Mouse (Mus musculus) megakaryocyte-erythroid progenitor cell, adult 5-6 weeks (primary cell): ENCODE results near the gene Mbtd1. TPM values are rescaled to one million over a fixed set of nuclear protein-coding genes. Genes with fewer than 3 reads are reported as not detected.

ENCODE experiments used
- ATAC-seq: replicated peaks from 2 replicates; pipeline ENCODE4 v1.8.0; 2016; ENCODE audit warnings: mild to moderate bottlenecking, inconsistent platforms; ENCODE audit not compliant: severe bottlenecking, poor library complexity, low FRiP score, low TSS enrichment
- total RNA-seq, 2 experiments: library from RNA; stranded (forward) in 1 of 2; stranded (reverse) in 1 of 2; fragments of 200-1000, 215-1000 nt in 1 of 2; fragments of >200 nt in 1 of 2; fragmentation: Nextera tagmentation in 1 of 2; gene quantifications; 2 replicates each; pipeline ENCODE4 v1.2.3; 2014 to 2017

Mbtd1 gene
- total RNA-seq, 2 experiments from 2014 or later = 41.8 to 65.7 TPM

GRCm38 (mm10) chr11:93979502-93980049 lies 93.9 kb downstream of the Mbtd1 start:
- no peak for ATAC-seq

GRCm38 (mm10) chr11:93984619-93985018 lies 99.0 kb downstream of the Mbtd1 start:
- ATAC-seq = no peak

- ATAC-seq = no peak
Measured at GRCm38 (mm10) chr11:93985265-93985664, 99.6 kb downstream of the Mbtd1 start.

DNA sequence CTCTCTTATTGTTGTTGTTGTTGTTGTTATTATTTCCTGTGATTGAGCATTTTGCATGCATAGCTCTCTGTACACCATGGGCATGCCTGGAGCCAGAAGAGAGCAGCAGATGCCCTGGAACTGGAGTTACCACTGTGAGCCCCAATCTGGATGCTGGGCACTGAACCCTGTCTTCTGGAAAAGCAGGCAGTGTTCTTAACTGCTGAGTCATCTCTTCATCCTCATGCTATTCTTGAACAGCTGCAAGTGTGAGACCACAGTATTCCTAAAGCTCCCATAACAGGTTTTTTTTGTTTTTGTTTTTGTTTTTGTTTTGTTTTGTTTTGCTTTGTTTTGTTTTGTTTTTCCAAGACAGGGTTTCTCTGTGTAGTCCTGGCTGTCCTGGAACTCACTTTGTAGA lies 100.6 kb downstream of the Mbtd1 start:
- ATAC-seq = no peak

- no peak for ATAC-seq
Measured at GRCm38 (mm10) chr11:93987026-93987425, 101.4 kb downstream of the Mbtd1 start.

DNA sequence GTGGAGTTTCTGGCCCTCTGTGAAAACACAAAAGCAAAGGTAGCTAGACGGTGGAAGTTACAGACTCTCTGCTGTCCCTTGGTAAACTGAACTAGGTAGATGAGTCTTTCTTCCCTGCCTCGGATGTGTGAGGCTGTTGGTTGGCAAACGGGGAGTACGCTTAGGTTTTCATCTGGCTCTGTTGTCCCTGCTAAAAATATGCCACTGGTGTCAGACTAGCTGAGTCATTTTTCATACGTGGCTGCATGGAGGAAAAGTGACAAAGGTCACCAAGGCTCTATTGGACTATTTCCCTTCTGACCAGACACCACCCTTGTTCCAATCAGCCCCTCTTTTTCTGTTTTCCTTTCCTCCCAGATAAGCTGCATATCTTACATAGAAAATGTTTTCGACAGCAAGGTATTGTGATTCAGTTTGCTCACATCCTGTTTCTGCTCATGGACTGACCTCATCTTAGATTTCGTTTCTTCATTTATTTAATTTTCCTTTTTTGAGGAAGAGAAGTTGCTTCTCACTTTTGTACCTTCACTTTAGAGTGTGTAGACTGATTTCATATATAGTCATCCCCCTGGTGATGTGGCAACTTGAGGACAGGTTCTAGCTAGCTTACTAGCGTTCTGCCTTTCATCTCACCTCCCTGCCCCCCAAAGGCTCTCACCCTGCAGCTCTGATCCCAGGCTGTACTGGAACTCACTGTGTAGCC lies 102.1 kb downstream of the Mbtd1 start:
- ATAC-seq = peak; percentile 39

DNA sequence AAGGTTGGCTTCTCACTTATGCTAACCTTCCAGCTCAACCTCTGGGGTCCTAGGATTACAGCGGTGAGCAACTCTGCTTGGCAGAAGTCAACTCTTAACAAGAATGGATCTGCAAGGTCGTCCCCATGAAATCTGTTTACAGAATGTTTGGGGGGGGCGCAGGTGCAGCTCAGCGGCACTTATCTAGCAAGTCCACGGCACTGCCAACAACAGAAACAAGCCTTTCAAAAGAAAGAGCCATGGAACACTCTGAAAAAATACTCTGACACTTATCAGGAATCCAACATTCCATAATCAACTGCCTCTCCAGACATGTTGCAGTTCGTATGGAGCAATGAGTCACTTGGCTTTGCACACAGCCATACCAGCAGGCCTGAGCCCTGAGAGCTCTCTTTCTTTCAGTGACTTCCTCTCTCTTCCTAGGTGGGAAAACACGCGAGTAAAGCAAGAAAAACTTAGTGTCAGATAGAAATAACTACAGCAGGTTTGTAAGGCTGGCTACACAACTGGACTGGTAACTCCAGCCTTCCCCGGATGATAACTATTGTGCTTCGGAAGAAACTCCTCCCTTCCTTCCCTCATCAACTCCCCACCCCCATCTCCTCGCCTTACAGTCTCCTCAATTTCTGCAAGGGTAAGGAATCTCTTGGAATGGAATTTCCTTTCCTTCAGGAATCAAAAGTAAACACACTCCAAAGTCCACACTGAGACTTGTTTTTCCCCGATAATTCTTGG lies 102.8 kb downstream of the Mbtd1 start:
- ATAC-seq = no peak

- no peak for ATAC-seq
Measured at GRCm38 (mm10) chr11:93994531-93994930, 108.9 kb downstream of the Mbtd1 start.

- ATAC-seq = peak; percentile 90
Measured at GRCm38 (mm10) chr11:93995111-93995719, 109.6 kb downstream of the Mbtd1 start.

DNA sequence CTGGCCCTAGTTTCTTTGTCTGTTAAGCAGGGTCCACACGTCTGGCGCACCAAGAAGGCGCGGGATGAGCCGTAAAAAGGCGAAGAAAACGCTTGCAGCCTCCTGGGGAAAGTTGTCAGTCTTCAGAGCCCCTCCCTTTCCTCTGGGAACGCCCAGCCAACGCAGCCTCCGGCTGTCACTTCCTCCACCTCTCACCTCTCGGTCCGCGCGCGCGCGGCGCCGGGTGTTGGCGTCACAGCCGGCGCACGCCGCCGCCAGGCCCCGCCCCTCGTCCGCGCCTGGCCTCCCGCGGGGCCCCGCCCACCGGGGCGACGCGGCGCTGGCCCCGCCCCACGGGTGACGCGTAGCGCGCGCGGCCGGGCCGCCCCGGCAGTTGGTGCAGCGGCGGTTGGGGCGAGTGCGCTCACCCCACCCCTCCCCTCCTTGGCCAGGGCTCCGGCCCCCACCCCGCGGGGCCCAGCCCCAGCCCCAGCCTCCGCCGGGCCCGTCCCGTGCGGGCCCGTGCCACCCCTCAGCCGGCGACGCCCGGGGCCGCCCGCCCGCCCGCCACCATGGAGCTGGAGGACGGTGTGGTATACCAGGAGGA lies 110.2 kb downstream of the Mbtd1 start, which contains the start of gene Spag9:
TSS of gene Spag9 (plus strand) at position 372 of the 586 bp plus-strand sequence.
- peak; percentile 81 for ATAC-seq

Other genes with a start within 250 kb of the Mbtd1 start
- 28.4 and 45.0 TPM in 2 replicates for gene Utp18, start 86 bp upstream of the Mbtd1 start, total RNA-seq (2014; fragmentation: Nextera tagmentation)
- 88.2 and 93.3 TPM in 2 replicates for gene Utp18, start 86 bp upstream of the Mbtd1 start, total RNA-seq (2017)
- 171 and 305 TPM in 2 replicates for gene Nme2, start 70.4 kb downstream of the Mbtd1 start, total RNA-seq (2014; fragmentation: Nextera tagmentation)
- gene Nme2, start 70.4 kb downstream of the Mbtd1 start, total RNA-seq (2017) = 149 and 173 TPM in 2 replicates
- gene Gm20390, start 82.4 kb downstream of the Mbtd1 start, total RNA-seq (2014; fragmentation: Nextera tagmentation) = 148 TPM in 1 of 2 replicates, not detected in the other
- gene Gm20390, start 82.4 kb downstream of the Mbtd1 start, total RNA-seq (2017) = not detected in 2 replicates
- gene Nme1, start 82.7 kb downstream of the Mbtd1 start, total RNA-seq (2014; fragmentation: Nextera tagmentation) = 126 and 223 TPM in 2 replicates
- 245 and 319 TPM in 2 replicates for gene Nme1, start 82.7 kb downstream of the Mbtd1 start, total RNA-seq (2017)
- 28.3 and 37.0 TPM in 2 replicates for gene Spag9, start 110.2 kb downstream of the Mbtd1 start, total RNA-seq (2014; fragmentation: Nextera tagmentation)
- gene Spag9, start 110.2 kb downstream of the Mbtd1 start, total RNA-seq (2017) = 56.1 and 78.4 TPM in 2 replicates